Mouse (Mus musculus) midbrain, embryonic 15.5 days (tissue): ENCODE measurements around the gene Bhlhe23. TPM values are rescaled to one million over a fixed set of nuclear protein-coding genes. Genes with fewer than 3 reads are reported as not detected.

Source experiments
- ATAC-seq: fragments of 200-750 bp; cut with Nextera tagmentation; replicated peaks from 2 replicates; pipeline ENCODE4 v1.8.0; 2017; ENCODE audit warnings: moderate TSS enrichment
- H3K27ac ChIP-seq: fragments of 300-500 bp; sonication (generic); 2 replicates; pipeline ENCODE4 v1.5.1; 2015; ENCODE audit warnings: mild to moderate bottlenecking, inconsistent platforms
- H3K27me3 ChIP-seq: fragments of 300-500 bp; sonication (generic); replicated peaks from 2 replicates; pipeline ENCODE4 v1.6.1; 2015; ENCODE audit warnings: inconsistent platforms
- H3K36me3 ChIP-seq: fragments of 300-500 bp; sonication (generic); replicated peaks from 2 replicates; pipeline ENCODE4 v1.6.1; 2015; ENCODE audit warnings: inconsistent platforms
- H3K4me1 ChIP-seq: fragments of 300-500 bp; sonication (generic); 2 replicates; pipeline ENCODE4 v1.6.1; 2015; ENCODE audit warnings: inconsistent platforms
- H3K4me2 ChIP-seq: fragments of 300-500 bp; sonication (generic); 2 replicates; pipeline ENCODE4 v1.6.1; 2015; ENCODE audit warnings: inconsistent platforms, mild to moderate bottlenecking, moderate library complexity
- H3K4me3 ChIP-seq: fragments of 300-500 bp; sonication (generic); 2 replicates; pipeline ENCODE4 v1.5.1; 2015; ENCODE audit warnings: mild to moderate bottlenecking, inconsistent platforms
- H3K9ac ChIP-seq: fragments of 300-500 bp; sonication (generic); 2 replicates; pipeline ENCODE4 v1.6.1; 2015; ENCODE audit warnings: mild to moderate bottlenecking, inconsistent platforms
- H3K9me3 ChIP-seq: fragments of 300-500 bp; sonication (generic); 2 replicates; pipeline ENCODE4 v1.6.1; 2016; ENCODE audit warnings: inconsistent platforms
- WGBS: fragments of 180-500 bp; shearing (Covaris S2); methylation state at CpG from one replicate; pipeline ENCODE4 v1.1.7; 2015; ENCODE audit warnings: mixed read lengths; 5-methylcytosine and 5-hydroxymethylcytosine counted together
- polyA plus RNA-seq: library from polyadenylated mRNA; unstranded; fragments of >200 nt; fragmentation: Nextera tagmentation; extraction: Ambion mirVana; gene quantifications from 2 replicates; pipeline ENCODE4 v1.2.1, GENCODE M21; 2015

The Bhlhe23 gene
- polyA plus RNA-seq, 1 experiment from 2014 or later, result 14.9 TPM

DNA sequence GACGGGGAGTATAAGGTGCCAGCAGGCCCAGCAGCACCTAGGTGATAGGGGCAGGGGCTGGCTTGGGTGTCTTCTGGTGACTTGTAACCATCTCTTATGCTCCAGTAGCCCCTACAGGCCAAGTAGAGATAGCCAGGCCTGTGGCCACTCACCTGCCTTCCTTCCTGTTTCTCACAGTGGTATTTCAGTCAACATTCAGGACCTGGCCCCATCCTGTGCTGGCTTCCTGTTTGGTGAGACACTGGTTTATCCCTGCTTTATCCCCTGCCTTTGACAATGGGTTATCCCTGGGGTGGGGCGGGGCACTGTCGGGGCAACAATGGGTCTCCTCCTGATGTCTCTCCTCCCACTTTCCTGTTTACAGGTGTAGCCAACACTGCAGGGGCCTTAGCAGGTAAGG, 36.4 kb downstream of the Bhlhe23 start:
- H3K27me3 ChIP-seq, result 0 out of 2 replicates have a peak, but pooled peaks cover 3% of the 10 kb centered on the region
- H3K9me3 ChIP-seq, result no peaks in the 10 kb centered on the region
- H3K27ac ChIP-seq, result no peak overlapping the region
- H3K4me3 ChIP-seq, result no peak overlapping the region
- H3K9ac ChIP-seq, result no peak overlapping the region
- 0 out of 2 replicates have a peak, but pooled peaks cover under 1% of the 10 kb centered on the region for H3K4me1 ChIP-seq
- WGBS, result 29% methylated on average over 3 of the region's 3 CpGs
- no peak overlapping the region for H3K4me2 ChIP-seq
- no peaks in the 10 kb centered on the region for H3K36me3 ChIP-seq
- ATAC-seq, result no peak

- no peak overlapping the region for H3K4me3 ChIP-seq
- H3K9me3 ChIP-seq, result no peaks in the 10 kb centered on the region
- H3K4me1 ChIP-seq, result no peaks in the 10 kb centered on the region
- H3K4me2 ChIP-seq, result no peak overlapping the region
- no peaks in the 10 kb centered on the region for H3K36me3 ChIP-seq
- 0 out of 2 replicates have a peak, but pooled peaks cover 3% of the 10 kb centered on the region for H3K27me3 ChIP-seq
- no peak for ATAC-seq
- H3K27ac ChIP-seq, result no peak overlapping the region
- no peak overlapping the region for H3K9ac ChIP-seq
- 70% methylated on average over 2 of the region's 2 CpGs for WGBS
Measured at GRCm38 (mm10) chr2:180737984-180738383, 38.7 kb downstream of the Bhlhe23 start.

DNA sequence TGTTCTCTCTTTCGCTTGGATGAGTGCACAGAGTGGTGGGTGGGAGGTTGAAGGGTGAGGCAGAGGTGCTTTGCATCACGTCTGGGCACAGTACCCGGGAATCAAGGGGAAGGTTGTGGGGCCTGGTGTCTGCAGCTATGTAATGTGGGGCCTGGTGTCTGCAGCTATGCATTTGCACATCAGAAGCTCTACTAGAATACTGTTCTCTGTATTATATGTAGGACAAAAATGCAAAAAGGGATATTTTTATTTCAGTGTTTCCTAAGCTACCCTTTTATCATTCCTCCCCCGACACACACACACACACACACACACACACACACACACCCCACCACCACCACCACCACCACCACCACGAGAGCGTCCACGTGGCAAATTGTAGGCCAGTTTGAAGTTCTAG, 41.5 kb downstream of the Bhlhe23 start:
- Histone ChIP-seq H3K9me3 (no peaks in the 10 kb centered on the region), H3K27ac (no peak overlapping the region), H3K4me1 (no peaks in the 10 kb centered on the region), H3K27me3 (0 out of 2 replicates have a peak, but pooled peaks cover 3% of the 10 kb centered on the region), H3K4me3 (no peak overlapping the region), H3K36me3 (no peaks in the 10 kb centered on the region), H3K9ac (no peak overlapping the region), H3K4me2 (no peak overlapping the region)
- 80% methylated on average over 7 of the region's 7 CpGs for WGBS
- ATAC-seq, result no peak

- Histone ChIP-seq H3K36me3 (no peaks in the 10 kb centered on the region), H3K27me3 (no peaks in the 10 kb centered on the region), H3K4me1 (no peaks in the 10 kb centered on the region), H3K4me2 (no peak overlapping the region), H3K9me3 (no peaks in the 10 kb centered on the region), H3K9ac (no peak overlapping the region), H3K4me3 (no peak overlapping the region), H3K27ac (no peak overlapping the region)
- no peak for ATAC-seq
- WGBS, result 69% methylated on average over 6 of the region's 6 CpGs
Measured at GRCm38 (mm10) chr2:180731984-180732383, 44.7 kb downstream of the Bhlhe23 start.

DNA sequence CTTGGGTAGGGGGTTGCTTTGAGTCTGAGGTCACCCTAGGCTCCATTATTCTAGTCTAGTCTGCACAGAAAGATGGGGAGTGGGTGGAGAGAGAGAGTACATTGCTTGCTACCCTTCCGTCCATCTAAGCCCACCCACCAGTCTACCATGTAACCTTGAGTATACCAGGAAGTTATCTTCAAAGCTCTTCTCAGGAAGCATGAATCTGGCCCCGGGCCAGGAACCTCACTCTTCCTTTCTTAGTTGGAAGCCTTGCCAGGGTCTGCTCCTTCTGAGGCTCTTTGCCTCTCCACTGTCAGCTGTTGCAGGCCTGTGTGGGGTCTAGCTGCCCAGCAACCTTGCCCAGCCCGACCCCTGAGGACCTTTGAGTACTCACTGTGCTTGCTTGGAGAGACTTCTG, 45.7 kb downstream of the Bhlhe23 start:
- Histone ChIP-seq H3K36me3 (no peaks in the 10 kb centered on the region), H3K4me1 (no peaks in the 10 kb centered on the region)
- WGBS, result 80% methylated on average over 3 of the region's 3 CpGs

DNA sequence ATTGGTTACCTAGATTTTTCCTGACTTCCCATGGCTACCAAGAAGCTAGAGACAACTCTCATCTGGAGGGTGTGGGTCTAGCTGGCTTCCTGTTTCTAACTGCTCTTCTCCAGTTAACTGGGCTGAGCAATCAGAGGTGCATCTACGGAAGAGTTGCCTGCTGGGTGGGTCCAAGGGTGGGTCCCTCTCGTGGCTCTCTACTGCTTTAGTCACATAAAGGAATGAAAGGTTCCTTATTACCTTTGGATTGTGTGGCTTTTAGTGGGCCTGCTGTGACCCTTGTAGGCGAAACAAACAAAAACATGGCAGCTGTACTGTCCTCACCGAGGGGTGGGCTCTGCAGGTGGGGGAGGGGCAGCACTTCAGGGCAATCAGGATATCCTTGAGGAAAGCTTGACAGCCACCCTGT, 49.1 kb downstream of the Bhlhe23 start:
- Histone ChIP-seq H3K27me3 (no peaks in the 10 kb centered on the region), H3K9ac (no peak overlapping the region), H3K4me3 (no peak overlapping the region), H3K27ac (no peak overlapping the region), H3K4me1 (peaks cover 4% of the 10 kb centered on the region; the same call in 1 of the 2 replicates), H3K36me3 (0 out of 2 replicates have a peak, but pooled peaks cover 15% of the 10 kb centered on the region), H3K9me3 (no peaks in the 10 kb centered on the region), H3K4me2 (no peak overlapping the region)
- 65% methylated on average over 4 of the region's 4 CpGs for WGBS
- no peak for ATAC-seq

More for the DNA sequence above, 45.7 kb downstream of the Bhlhe23 start:
- Histone ChIP-seq H3K27me3 (no peaks in the 10 kb centered on the region), H3K4me2 (no peak overlapping the region), H3K27ac (no peak overlapping the region), H3K4me3 (no peak overlapping the region), H3K9ac (no peak overlapping the region), H3K9me3 (no peaks in the 10 kb centered on the region)
- no peak for ATAC-seq

- no peak for ATAC-seq
- Histone ChIP-seq H3K4me1 (peaks cover 4% of the 10 kb centered on the region; the same call in 1 of the 2 replicates), H3K9ac (no peak overlapping the region), H3K9me3 (no peaks in the 10 kb centered on the region), H3K27me3 (no peaks in the 10 kb centered on the region), H3K36me3 (0 out of 2 replicates have a peak, but pooled peaks cover 15% of the 10 kb centered on the region), H3K4me2 (no peak overlapping the region), H3K27ac (no peak overlapping the region), H3K4me3 (no peak overlapping the region)
- 72% methylated on average over 6 of the region's 6 CpGs for WGBS
Measured at GRCm38 (mm10) chr2:180726658-180727442, 49.9 kb downstream of the Bhlhe23 start.

DNA sequence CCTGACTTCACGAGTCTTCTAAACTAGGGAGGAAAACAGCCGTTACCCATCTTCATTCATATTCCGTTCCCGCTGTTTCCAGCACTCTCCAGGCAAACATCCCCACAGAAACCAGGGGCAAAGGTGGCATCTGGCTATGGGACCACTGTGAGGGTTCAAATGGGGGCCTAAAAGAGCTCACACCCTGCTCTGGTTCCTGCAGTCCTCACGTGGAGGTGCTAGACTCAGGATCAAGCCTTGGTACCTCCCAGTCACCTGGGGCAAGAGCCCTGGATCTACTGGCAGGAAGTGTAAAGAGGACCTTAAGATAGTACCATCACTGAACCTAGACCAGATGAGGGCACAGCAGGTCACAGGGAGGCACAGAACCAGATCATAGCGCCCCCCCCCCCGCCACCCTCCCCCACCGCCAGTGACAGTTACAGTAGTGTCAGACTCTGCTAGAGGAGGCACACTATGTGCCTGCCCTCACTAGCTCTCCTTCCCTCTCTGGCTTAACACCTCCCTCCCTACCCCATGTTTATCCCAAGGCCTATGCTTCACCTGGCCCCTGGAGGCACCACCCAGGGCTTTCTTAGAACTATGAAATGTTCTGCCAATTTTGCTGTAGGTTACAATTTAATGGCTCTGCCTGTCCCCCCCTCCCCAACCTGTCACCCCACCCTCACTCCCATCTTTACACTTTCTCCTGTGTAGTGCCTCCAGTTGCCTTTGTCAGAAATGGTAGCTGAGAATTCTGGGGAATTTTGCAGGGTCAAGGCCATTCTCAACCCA, 50.7 kb downstream of the Bhlhe23 start:
- ATAC-seq, result no peak
- Histone ChIP-seq H3K27me3 (no peaks in the 10 kb centered on the region), H3K9ac (no peak overlapping the region), H3K4me2 (no peak overlapping the region), H3K4me3 (no peak overlapping the region), H3K27ac (no peak overlapping the region), H3K9me3 (no peaks in the 10 kb centered on the region), H3K4me1 (peaks cover 4% of the 10 kb centered on the region; the same call in 1 of the 2 replicates), H3K36me3 (peaks cover 21% of the 10 kb centered on the region)
- 33% methylated on average over 8 of the region's 8 CpGs for WGBS

DNA sequence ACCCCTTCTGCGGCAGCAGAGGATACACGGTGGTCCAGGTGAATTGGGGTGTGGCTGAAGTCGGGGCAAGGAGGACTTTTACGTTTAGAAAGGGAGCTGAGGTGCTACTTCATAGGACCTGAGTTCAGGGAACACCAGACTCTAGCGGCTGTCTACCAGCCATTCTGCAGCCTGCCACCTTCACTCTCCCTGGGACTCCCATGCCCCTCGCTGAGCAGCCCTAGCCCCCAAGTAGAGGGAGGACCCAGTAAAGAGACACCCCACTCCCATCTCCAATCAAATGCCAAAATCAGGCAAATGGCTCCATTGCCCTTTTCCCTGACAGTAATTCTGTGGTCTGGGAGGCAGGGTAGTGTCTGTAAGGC, 51.3 kb downstream of the Bhlhe23 start:
- Histone ChIP-seq H3K4me2 (no peak overlapping the region; the same call in 1 of the 2 replicates), H3K4me3 (no peak overlapping the region), H3K36me3 (peaks cover 28% of the 10 kb centered on the region), H3K27me3 (no peaks in the 10 kb centered on the region), H3K27ac (no peak overlapping the region), H3K9me3 (no peaks in the 10 kb centered on the region), H3K4me1 (peaks cover 4% of the 10 kb centered on the region; the same call in 1 of the 2 replicates), H3K9ac (no peak overlapping the region)
- ATAC-seq, result peak; percentile 39; the same call in 1 of the 2 replicates
- 6% methylated on average over 6 of the region's 6 CpGs for WGBS

GRCm38 (mm10) chr2:180724585-180725413, 51.9 kb downstream of the Bhlhe23 start, which contains the start of gene Slc17a9:
Gene Slc17a9, plus strand, starts transcription at chr2:180725263.
- no peak within 1 kb of the TSS for H3K27ac ChIP-seq
- H3K9ac ChIP-seq, result no peak within 1 kb of the TSS
- no peak within 1 kb of the TSS; the same call in 1 of the 2 replicates for H3K4me2 ChIP-seq
- peaks cover 30% of the 10 kb centered on the region for H3K36me3 ChIP-seq
- H3K9me3 ChIP-seq, result no peaks in the 10 kb centered on the region
- ATAC-seq, result peak; percentile 66; the same call in 1 of the 2 replicates
- H3K4me3 ChIP-seq, result no peak within 1 kb of the TSS
- 6% methylated on average over 18 of the region's 18 CpGs for WGBS
- H3K4me1 ChIP-seq, result peaks cover 4% of the 10 kb centered on the region; the same call in 1 of the 2 replicates
- no peaks in the 10 kb centered on the region for H3K27me3 ChIP-seq
